Mouse (Mus musculus) kidney, embryonic 15.5 days (tissue): Measurements from ENCODE around the gene Tbc1d15. TPM values are rescaled to one million over a fixed set of nuclear protein-coding genes. Genes with fewer than 3 reads are reported as not detected.
"Not testable (repeated sequence)": the region's sequence is repeated elsewhere in the genome, so short reads cannot be mapped to it uniquely, and the experiment has no call there.

Source experiments
- ATAC-seq: fragments of 200-750 bp; cut with Nextera tagmentation; replicated peaks from 2 replicates; pipeline ENCODE4 v1.8.0; 2017; ENCODE audit warnings: moderate TSS enrichment; ENCODE audit not compliant: low FRiP score
- H3K27ac ChIP-seq: fragments of 300-500 bp; sonication (generic); 2 replicates; pipeline ENCODE4 v1.5.1; 2015; ENCODE audit warnings: mild to moderate bottlenecking, inconsistent platforms
- H3K27me3 ChIP-seq: fragments of 300-500 bp; sonication (generic); 2 replicates; pipeline ENCODE4 v1.6.1; 2015; ENCODE audit warnings: inconsistent platforms
- H3K36me3 ChIP-seq: fragments of 300-500 bp; sonication (generic); 2 replicates; pipeline ENCODE4 v1.6.1; 2015; ENCODE audit warnings: inconsistent platforms
- H3K4me1 ChIP-seq: fragments of 300-500 bp; sonication (generic); 2 replicates; pipeline ENCODE4 v1.6.1; 2015; ENCODE audit warnings: inconsistent platforms
- H3K4me2 ChIP-seq: fragments of 300-500 bp; sonication (generic); 2 replicates; pipeline ENCODE4 v1.6.1; 2015; ENCODE audit warnings: moderate library complexity, mild to moderate bottlenecking, inconsistent platforms
- H3K4me3 ChIP-seq: fragments of 300-500 bp; sonication (generic); replicated peaks from 2 replicates; pipeline ENCODE4 v1.5.1; 2015; ENCODE audit warnings: mild to moderate bottlenecking, inconsistent platforms
- H3K9ac ChIP-seq: fragments of 300-500 bp; sonication (generic); 2 replicates; pipeline ENCODE4 v1.6.1; 2015; ENCODE audit warnings: mild to moderate bottlenecking, inconsistent platforms
- H3K9me3 ChIP-seq: fragments of 300-500 bp; sonication (generic); replicated peaks from 2 replicates; pipeline ENCODE4 v1.6.1; 2016; ENCODE audit warnings: inconsistent platforms
- whole genome bisulfite sequencing: fragments of 180-500 bp; shearing (Covaris S2); methylation state at CpG from one replicate; pipeline ENCODE4 v1.1.7; 2015; ENCODE audit warnings: mixed read lengths; 5-methylcytosine and 5-hydroxymethylcytosine counted together
- polyA plus RNA-seq: library from polyadenylated mRNA; unstranded; fragments of >200 nt; fragmentation: Nextera tagmentation; extraction: Ambion mirVana; gene quantifications from 2 replicates; pipeline ENCODE4 v1.2.1, GENCODE M21; 2015

The Tbc1d15 gene
- polyA plus RNA-seq, 1 experiment from 2014 or later = 52.3 TPM

GRCm38 (mm10) chr10:115184697-115185096 lies 66.6 kb downstream of the Tbc1d15 start, which contains the start of gene Tph2:
Tph2 (minus strand) TSS chr10:115185022.
- Histone ChIP-seq H3K9me3 (no peaks in the 10 kb centered on the region), H3K27ac (no peak within 1 kb of the TSS), H3K4me2 (no peak within 1 kb of the TSS), H3K36me3 (no peaks in the 10 kb centered on the region), H3K27me3 (no peaks in the 10 kb centered on the region), H3K9ac (no peak within 1 kb of the TSS), H3K4me1 (no peaks in the 10 kb centered on the region), H3K4me3 (no peak within 1 kb of the TSS)
- ATAC-seq = peak; percentile 89
- WGBS = 6% methylated on average over 9 of the region's 9 CpGs

DNA sequence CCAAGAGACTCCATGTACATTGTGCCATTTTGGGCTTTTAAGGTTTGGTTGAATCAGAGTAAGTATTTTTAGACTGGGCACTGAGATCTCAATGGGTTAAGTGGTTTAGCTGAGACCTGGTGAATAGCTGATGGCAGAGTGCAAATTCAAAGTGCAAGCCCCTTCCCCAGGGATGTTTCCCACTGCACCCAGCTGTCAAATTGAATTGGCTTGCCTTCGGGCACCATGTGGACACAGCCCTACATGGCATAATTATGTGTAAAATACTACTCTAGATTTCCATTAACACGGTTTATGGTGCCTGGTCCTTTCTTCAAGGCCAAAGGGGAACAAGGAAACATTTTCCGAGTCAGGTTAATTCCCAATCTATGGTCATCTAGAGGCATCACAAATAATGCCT lies 70.2 kb downstream of the Tbc1d15 start:
- H3K9ac ChIP-seq = no peak overlapping the region
- no peaks in the 10 kb centered on the region for H3K27me3 ChIP-seq
- no peak overlapping the region for H3K4me3 ChIP-seq
- no peak for ATAC-seq
- 76% methylated on average over 3 of the region's 3 CpGs for WGBS
- H3K36me3 ChIP-seq = no peaks in the 10 kb centered on the region
- no peak overlapping the region for H3K4me2 ChIP-seq
- no peaks in the 10 kb centered on the region for H3K9me3 ChIP-seq
- H3K4me1 ChIP-seq = no peaks in the 10 kb centered on the region
- no peak overlapping the region for H3K27ac ChIP-seq

DNA sequence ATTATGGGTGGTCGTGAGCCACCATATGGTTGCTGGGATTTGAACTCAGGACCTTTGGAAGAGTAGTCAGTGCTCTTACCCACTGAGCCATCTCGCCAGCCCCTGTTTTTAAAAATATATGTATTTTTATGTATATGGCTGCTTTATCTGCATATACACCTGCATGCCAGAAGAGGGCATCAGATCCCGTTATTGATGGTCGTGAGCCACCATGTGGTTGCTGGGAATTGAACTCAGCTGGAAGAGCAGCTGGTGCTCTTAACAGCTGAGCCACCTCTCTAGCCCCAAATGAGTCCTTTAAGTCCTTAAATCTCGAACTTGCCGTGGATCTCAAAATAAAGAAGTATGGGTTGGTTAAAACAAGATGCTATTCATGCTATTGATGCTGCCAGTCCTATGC lies 73.2 kb downstream of the Tbc1d15 start:
- H3K27ac ChIP-seq, H3K4me2 ChIP-seq, H3K9ac ChIP-seq, H3K4me3 ChIP-seq, H3K9me3 ChIP-seq, H3K4me1 ChIP-seq, H3K27me3 ChIP-seq, ATAC-seq, H3K36me3 ChIP-seq: not testable (repeated sequence)
- 72% methylated on average over 6 of the region's 6 CpGs for WGBS

DNA sequence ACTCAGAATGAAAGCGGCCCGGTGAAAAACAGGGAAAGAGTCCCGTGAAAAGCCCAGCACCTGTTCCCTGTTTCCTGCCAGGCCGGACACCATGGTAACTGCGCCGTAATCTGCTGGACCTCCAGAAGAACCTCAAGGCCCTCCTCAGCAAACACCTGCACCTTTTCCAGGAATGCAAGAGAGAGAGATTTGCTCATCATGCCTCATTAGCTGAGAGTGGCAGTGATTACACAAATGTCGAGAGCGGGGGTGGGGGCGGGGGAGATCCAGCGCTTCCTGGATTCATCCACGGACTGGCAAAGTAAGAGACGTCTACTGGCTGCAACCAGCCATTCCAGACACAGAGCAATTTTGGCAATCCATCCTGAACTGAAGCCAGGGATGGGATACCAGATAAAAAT lies 75.7 kb downstream of the Tbc1d15 start:
- H3K9ac ChIP-seq = no peak overlapping the region
- no peak overlapping the region for H3K4me3 ChIP-seq
- H3K36me3 ChIP-seq = no peaks in the 10 kb centered on the region
- 0 out of 2 replicates have a peak overlapping the region, but pooled peaks have one; percentile 20 for H3K4me2 ChIP-seq
- no peak overlapping the region for H3K27ac ChIP-seq
- no peaks in the 10 kb centered on the region for H3K9me3 ChIP-seq
- ATAC-seq = no peak
- H3K4me1 ChIP-seq = no peaks in the 10 kb centered on the region
- H3K27me3 ChIP-seq = no peaks in the 10 kb centered on the region
- 46% methylated on average over 12 of the region's 12 CpGs for WGBS

GRCm38 (mm10) chr10:115173336-115173735 lies 77.9 kb downstream of the Tbc1d15 start:
- WGBS = 59% methylated on average over 10 of the region's 10 CpGs
- Histone ChIP-seq H3K27ac (no peak overlapping the region), H3K4me3 (no peak overlapping the region), H3K27me3 (no peaks in the 10 kb centered on the region), H3K9ac (no peak overlapping the region), H3K4me2 (no peak overlapping the region), H3K9me3 (no peaks in the 10 kb centered on the region), H3K4me1 (no peaks in the 10 kb centered on the region), H3K36me3 (no peaks in the 10 kb centered on the region)
- ATAC-seq = no peak

DNA sequence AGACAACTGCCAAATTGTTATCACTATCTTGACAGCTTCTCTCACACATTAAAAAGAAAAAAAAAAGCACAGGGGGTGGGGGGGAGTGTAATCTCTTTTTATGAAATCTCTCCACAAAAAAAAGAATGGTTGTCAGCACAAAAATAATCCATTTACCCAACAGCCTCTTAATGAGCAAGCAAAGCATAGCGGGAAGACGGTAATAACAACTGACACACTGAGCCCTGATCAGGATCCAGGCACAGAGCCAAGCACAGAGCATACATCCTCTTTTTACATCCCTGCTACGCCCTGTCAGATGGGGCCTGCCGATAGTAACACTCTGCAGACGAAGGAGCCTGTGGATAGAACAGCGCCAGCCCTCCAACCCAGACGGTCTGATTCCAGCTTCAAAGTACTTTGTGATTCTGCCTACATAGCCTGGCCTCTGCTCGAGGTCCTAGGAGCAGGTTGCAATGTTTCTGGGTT lies 79.9 kb downstream of the Tbc1d15 start:
- Histone ChIP-seq H3K36me3 (no peaks in the 10 kb centered on the region), H3K4me1 (no peaks in the 10 kb centered on the region), H3K4me3 (no peak overlapping the region), H3K4me2 (no peak overlapping the region), H3K9ac (no peak overlapping the region), H3K9me3 (no peaks in the 10 kb centered on the region), H3K27me3 (no peaks in the 10 kb centered on the region), H3K27ac (no peak overlapping the region)
- no peak for ATAC-seq
- WGBS = 53% methylated on average over 8 of the region's 8 CpGs

DNA sequence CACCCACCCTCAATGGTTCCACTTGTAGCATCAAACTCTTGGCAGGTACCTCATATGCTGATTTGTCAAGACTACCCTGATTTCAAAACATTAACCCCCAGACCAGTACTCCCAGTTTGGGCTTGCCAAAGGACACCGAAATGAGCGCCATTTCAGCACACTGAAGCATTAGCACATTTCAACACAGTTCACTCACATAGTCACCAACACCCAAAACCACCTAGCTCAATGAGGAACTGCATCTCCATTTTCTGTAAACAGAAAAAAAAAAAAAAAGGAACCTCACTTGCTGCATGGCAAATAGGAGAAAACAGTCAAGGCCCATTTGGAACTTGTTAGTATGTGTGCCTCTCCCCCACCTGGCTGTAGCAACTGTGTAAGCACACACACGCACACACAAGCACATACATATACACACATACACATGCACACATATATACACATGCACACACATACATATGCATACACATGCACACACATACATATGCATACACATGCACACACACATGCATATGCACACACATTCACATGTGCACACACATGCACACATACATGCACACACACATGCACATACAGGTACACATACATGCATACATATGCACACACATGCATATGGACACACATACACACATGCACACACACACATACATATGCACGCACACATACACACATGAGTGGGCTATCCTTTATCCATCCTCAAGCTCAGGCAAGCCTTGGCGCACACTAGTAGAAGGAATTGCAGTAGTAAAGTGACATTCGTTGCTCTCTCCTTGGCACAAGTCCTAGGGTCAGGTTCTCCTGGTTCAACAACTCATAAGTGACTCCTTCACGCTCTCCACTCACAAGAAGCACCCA lies 80.5 kb downstream of the Tbc1d15 start:
- Histone ChIP-seq H3K9ac (no peak overlapping the region), H3K9me3 (no peaks in the 10 kb centered on the region), H3K4me3 (no peak overlapping the region), H3K36me3 (no peaks in the 10 kb centered on the region), H3K27me3 (no peaks in the 10 kb centered on the region), H3K27ac (no peak overlapping the region), H3K4me1 (no peaks in the 10 kb centered on the region), H3K4me2 (no peak overlapping the region)
- WGBS = 83% methylated on average over 7 of the region's 7 CpGs
- no peak for ATAC-seq

- Histone ChIP-seq H3K4me1 (no peaks in the 10 kb centered on the region), H3K36me3 (no peaks in the 10 kb centered on the region), H3K27ac (no peak overlapping the region), H3K4me2 (no peak overlapping the region), H3K9me3 (no peaks in the 10 kb centered on the region), H3K27me3 (no peaks in the 10 kb centered on the region), H3K4me3 (no peak overlapping the region), H3K9ac (no peak overlapping the region)
- 34% methylated on average over 9 of the region's 9 CpGs for WGBS
- ATAC-seq = no peak
Observed at GRCm38 (mm10) chr10:115169410-115169809, 81.9 kb downstream of the Tbc1d15 start.

DNA sequence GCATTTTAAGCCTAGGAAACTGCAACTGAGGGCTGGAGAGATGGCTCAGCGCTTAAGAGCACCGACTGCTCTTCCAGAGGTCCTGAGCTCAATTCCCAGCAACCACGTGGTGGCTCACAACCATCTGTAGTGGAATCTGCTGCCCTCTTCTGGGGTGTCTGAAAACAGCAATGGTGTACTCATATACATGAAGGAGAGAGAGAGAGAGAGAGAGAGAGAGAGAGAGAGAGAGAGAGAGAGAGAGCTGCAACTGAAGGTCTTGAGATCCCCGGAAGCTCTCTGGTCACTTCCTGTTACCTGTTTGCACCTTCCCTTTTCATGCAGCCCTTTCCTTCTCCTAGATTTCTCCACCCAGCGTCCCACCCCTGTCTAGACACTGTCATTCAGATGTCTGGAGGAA lies 91.0 kb downstream of the Tbc1d15 start:
- Histone ChIP-seq H3K36me3 (no peaks in the 10 kb centered on the region), H3K9me3 (no peaks in the 10 kb centered on the region), H3K4me3 (no peak overlapping the region), H3K9ac (no peak overlapping the region), H3K4me2 (no peak overlapping the region), H3K4me1 (no peaks in the 10 kb centered on the region), H3K27ac (no peak overlapping the region), H3K27me3 (no peaks in the 10 kb centered on the region)
- 75% methylated on average over 5 of the region's 5 CpGs for WGBS
- ATAC-seq = no peak

Other genes with a start within 250 kb of the Tbc1d15 start
- not detected in 2 replicates for gene Tph2, start 66.4 kb downstream of the Tbc1d15 start, polyA plus RNA-seq
- gene Rab21, start 64.1 kb upstream of the Tbc1d15 start, polyA plus RNA-seq = 5.3 and 5.4 TPM in 2 replicates
- 32.1 and 34.2 TPM in 2 replicates for gene Tmem19, start 111.0 kb upstream of the Tbc1d15 start, polyA plus RNA-seq
- gene Thap2, start 133.0 kb upstream of the Tbc1d15 start, polyA plus RNA-seq = 19.8 and 24.0 TPM in 2 replicates
- 19.9 and 21.5 TPM in 2 replicates for gene Zfc3h1, start 133.5 kb upstream of the Tbc1d15 start, polyA plus RNA-seq